Mouse (Mus musculus): ENCODE data around the gene Phf2. TPM values are rescaled to one million over a fixed set of nuclear protein-coding genes. Genes with fewer than 3 reads are reported as not detected.
A peak's percentile ranks its signal among the peaks of the same experiment; 100 is the strongest.
"Not testable (repeated sequence)": the region's sequence is repeated elsewhere in the genome, so short reads cannot be mapped to it uniquely, and the experiment has no call there.

Phf2 gene
- polyA plus RNA-seq, 1 experiment: 11.8 TPM

GRCm38 (mm10) chr13:48810274-48810823 lies 60.6 kb downstream of the Phf2 start:
- Histone ChIP-seq H3K4me1 (ENCODE audit: control insufficient read depth, insufficient read depth, low read length) (no peaks in the 10 kb centered on the region), H3K27ac (ENCODE audit: control insufficient read depth, insufficient read depth, low read depth, low read length, poor library complexity) (no peak overlapping the region), H3K4me3 (replicated peaks; ENCODE audit: control insufficient read depth, low read depth, low read length) (no peak overlapping the region)
- 81% methylated on average over 7 of the region's 7 CpGs for WGBS
- no peak for TF ChIP-seq CTCF (IDR thresholded peaks at IDR 0.05; ENCODE audit: control insufficient read depth, insufficient read depth, low read length)
- TF ChIP-seq POLR2A (IDR thresholded peaks at IDR 0.05; ENCODE audit: borderline replicate concordance, control insufficient read depth, low read depth, low read length): no peak

DNA sequence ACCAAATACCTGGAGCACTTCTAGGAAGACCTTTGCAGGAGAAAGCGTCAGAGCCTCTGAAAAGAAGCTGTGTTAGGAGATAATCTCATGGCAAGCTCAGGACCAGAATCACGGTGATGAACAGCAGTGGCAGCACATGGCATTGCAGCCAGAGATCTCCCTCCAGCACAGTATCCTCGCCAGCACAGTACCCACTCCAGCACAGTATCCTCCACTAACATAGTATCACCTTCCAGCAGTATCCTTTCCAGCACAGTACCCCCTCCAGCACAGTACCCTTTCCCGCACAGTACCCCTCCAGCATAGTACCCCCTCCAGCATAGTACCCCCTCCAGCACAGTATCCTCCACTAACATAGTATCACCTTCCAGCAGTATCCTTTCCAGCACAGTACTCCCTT lies 61.3 kb downstream of the Phf2 start:
- not testable (repeated sequence) for H3K27ac ChIP-seq (ENCODE audit: control insufficient read depth, insufficient read depth, low read depth, low read length, poor library complexity); H3K4me3 ChIP-seq (replicated peaks; ENCODE audit: control insufficient read depth, low read depth, low read length); H3K4me1 ChIP-seq (ENCODE audit: control insufficient read depth, insufficient read depth, low read length)
- WGBS: 85% methylated on average over 4 of the region's 4 CpGs

DNA sequence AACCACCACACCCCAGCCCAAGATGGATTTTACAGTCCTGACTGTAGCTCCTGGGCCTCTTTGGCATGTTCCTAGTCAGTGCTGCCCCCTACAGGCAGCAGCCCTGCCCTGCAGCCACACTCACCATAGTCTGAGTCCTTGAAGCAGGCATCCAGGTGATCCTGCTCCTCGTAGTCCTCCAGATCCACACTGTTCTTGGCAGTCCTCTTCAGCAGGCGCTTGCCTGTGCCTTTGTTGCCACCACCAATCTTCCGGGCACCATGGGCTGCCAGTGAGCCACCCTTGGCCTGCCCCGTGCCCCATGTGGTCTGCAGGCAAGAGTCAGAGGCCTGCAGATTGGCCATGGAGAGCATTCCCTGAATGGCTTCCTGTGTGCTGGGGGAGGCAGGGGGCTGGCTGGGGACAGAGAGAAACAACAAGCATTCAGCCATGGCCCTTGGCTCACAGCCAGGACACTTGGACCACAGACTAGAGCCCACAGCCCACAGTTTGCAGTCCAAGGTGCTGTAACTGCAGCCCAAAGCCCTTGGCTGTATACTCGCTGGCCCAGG lies 63.4 kb downstream of the Phf2 start:
- H3K4me3 ChIP-seq (replicated peaks; ENCODE audit: control insufficient read depth, low read depth, low read length): no peak overlapping the region
- no peak overlapping the region; the same call in 1 of the 2 replicates for H3K27ac ChIP-seq (ENCODE audit: control insufficient read depth, insufficient read depth, low read depth, low read length, poor library complexity)
- WGBS: 82% methylated on average over 5 of the region's 5 CpGs
- H3K4me1 ChIP-seq (ENCODE audit: control insufficient read depth, insufficient read depth, low read length): no peaks in the 10 kb centered on the region
- no peak for TF ChIP-seq POLR2A (IDR thresholded peaks at IDR 0.05; ENCODE audit: borderline replicate concordance, control insufficient read depth, low read depth, low read length)
- peak; percentile 82 for TF ChIP-seq CTCF (IDR thresholded peaks at IDR 0.05; ENCODE audit: control insufficient read depth, insufficient read depth, low read length)

DNA sequence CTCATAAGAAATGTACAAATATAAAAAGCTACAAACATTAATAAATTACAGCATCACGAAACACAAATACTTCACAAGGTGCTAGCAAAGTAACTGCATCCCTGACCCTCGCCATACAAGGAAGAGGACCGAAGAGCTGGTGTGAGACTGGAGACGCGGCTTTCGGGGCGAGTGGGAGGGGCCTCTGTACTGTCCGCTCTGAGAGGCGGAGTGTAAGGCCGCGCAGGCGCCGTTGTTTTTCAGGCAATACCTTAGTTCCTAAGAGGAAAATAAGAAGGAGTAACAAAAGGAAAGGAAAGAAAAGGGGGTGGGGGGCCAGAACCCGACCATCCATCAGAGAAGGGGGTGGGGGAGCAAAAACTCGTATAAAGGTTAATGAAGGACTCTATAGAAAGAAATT lies 68.7 kb downstream of the Phf2 start:
- Histone ChIP-seq H3K27ac (ENCODE audit: control insufficient read depth, insufficient read depth, low read depth, low read length, poor library complexity) (no peak overlapping the region), H3K4me3 (replicated peaks; ENCODE audit: control insufficient read depth, low read depth, low read length) (no peak overlapping the region), H3K4me1 (ENCODE audit: control insufficient read depth, insufficient read depth, low read length) (no peaks in the 10 kb centered on the region)
- TF ChIP-seq POLR2A (IDR thresholded peaks at IDR 0.05; ENCODE audit: borderline replicate concordance, control insufficient read depth, low read depth, low read length) (no peak), CTCF (IDR thresholded peaks at IDR 0.05; ENCODE audit: control insufficient read depth, insufficient read depth, low read length) (no peak)
- WGBS: 86% methylated on average over 15 of the region's 15 CpGs

DNA sequence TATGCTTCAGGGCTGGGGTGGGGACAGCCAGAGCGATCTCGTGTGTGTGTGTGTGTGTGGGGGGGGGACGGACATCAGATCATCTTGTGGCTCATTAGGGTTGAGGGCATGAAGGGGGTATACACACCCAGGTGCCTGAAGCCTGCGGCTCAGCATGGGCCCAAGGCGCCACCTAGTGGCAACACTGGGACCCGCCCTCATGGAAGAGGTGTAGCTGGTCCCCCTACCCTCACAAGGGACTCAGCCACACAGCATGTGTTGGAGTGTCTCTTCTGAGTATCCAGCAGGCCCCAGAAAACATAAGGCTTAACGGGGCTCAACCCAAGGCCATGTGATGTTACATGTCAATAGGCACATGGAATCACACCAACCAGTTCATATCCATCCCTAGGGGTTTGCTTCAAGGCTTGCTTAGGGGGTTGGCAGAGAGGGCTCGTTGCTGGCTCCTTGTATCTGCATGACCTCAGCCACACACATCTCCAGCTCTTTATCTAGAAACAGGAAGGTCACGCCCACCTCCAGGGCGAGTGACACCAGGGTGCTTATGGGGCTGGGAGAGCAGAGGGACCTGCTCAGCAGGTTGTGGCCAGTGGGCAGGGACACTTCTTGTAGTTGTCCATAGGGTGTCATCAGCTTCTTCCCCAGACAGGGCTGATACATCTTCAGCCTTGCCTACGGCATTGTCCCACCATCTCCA lies 69.9 kb downstream of the Phf2 start:
- no peaks in the 10 kb centered on the region for H3K4me1 ChIP-seq (ENCODE audit: control insufficient read depth, insufficient read depth, low read length)
- TF ChIP-seq POLR2A (IDR thresholded peaks at IDR 0.05; ENCODE audit: borderline replicate concordance, control insufficient read depth, low read depth, low read length): no peak
- peak; percentile 77 for TF ChIP-seq CTCF (IDR thresholded peaks at IDR 0.05; ENCODE audit: control insufficient read depth, insufficient read depth, low read length)
- H3K4me3 ChIP-seq (replicated peaks; ENCODE audit: control insufficient read depth, low read depth, low read length): no peak overlapping the region
- H3K27ac ChIP-seq (ENCODE audit: control insufficient read depth, insufficient read depth, low read depth, low read length, poor library complexity): no peak overlapping the region
- WGBS: 42% methylated on average over 11 of the region's 11 CpGs

DNA sequence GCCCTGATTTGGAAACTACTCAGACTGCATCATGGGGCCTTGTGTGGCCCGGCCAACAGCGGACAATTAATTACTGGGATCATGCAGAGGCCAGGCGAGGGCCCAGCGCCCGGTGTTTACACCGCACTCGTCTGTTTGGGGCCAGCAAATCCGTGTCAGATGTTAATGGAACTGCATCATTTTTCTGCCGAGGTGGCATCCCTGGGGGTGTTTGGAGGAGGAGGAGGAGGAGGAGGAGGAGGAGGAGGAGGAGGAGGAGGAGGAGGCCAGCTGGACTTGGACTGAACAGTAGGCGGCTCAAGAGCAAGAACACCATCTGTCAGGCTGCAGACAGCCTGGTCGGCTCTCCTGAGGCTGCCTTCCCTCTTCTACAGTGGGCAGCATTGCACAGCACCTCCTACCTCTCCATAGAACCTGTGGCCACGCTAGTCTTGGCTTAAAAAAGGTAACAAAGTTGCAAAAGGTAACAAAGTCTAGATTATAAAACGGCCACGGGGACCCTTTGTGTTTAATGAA lies 72.6 kb downstream of the Phf2 start:
- H3K27ac ChIP-seq (ENCODE audit: control insufficient read depth, insufficient read depth, low read depth, low read length, poor library complexity): no peak overlapping the region
- no peak overlapping the region for H3K4me3 ChIP-seq (replicated peaks; ENCODE audit: control insufficient read depth, low read depth, low read length)
- TF ChIP-seq CTCF (IDR thresholded peaks at IDR 0.05; ENCODE audit: control insufficient read depth, insufficient read depth, low read length) (no peak), POLR2A (IDR thresholded peaks at IDR 0.05; ENCODE audit: borderline replicate concordance, control insufficient read depth, low read depth, low read length) (no peak)
- H3K4me1 ChIP-seq (ENCODE audit: control insufficient read depth, insufficient read depth, low read length): no peaks in the 10 kb centered on the region
- WGBS: 76% methylated on average over 14 of the region's 14 CpGs

GRCm38 (mm10) chr13:48796906-48797305 lies 74.0 kb downstream of the Phf2 start:
- WGBS: 73% methylated on average over 11 of the region's 11 CpGs
- Histone ChIP-seq H3K4me1 (ENCODE audit: control insufficient read depth, insufficient read depth, low read length) (no peaks in the 10 kb centered on the region), H3K4me3 (replicated peaks; ENCODE audit: control insufficient read depth, low read depth, low read length) (no peak overlapping the region), H3K27ac (ENCODE audit: control insufficient read depth, insufficient read depth, low read depth, low read length, poor library complexity) (no peak overlapping the region)
- TF ChIP-seq CTCF (IDR thresholded peaks at IDR 0.05; ENCODE audit: control insufficient read depth, insufficient read depth, low read length): no peak
- no peak for TF ChIP-seq POLR2A (IDR thresholded peaks at IDR 0.05; ENCODE audit: borderline replicate concordance, control insufficient read depth, low read depth, low read length)

DNA sequence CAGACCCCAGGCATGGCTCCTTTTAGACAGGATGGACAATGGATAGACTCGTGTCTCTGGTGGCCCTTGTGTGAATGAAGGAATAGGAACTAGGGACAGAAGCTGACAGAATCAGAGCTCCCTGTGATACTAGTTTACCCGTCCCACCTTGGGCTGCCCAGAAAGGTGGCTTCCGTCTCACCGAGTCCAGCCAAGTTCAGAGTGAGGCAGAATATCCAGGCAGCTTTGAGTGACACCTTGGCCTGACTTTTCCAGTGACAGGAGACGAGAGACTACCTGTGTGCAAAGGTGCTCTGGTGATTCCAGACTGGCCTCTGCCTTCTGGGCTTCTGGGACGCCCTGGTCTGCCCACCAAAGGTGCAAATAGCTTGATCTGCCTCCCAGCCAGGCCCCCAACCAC lies 75.2 kb downstream of the Phf2 start:
- no peak overlapping the region for H3K27ac ChIP-seq (ENCODE audit: control insufficient read depth, insufficient read depth, low read depth, low read length, poor library complexity)
- WGBS: 77% methylated on average over 6 of the region's 6 CpGs
- no peaks in the 10 kb centered on the region for H3K4me1 ChIP-seq (ENCODE audit: control insufficient read depth, insufficient read depth, low read length)
- H3K4me3 ChIP-seq (replicated peaks; ENCODE audit: control insufficient read depth, low read depth, low read length): no peak overlapping the region
- TF ChIP-seq CTCF (IDR thresholded peaks at IDR 0.05; ENCODE audit: control insufficient read depth, insufficient read depth, low read length) (no peak), POLR2A (IDR thresholded peaks at IDR 0.05; ENCODE audit: borderline replicate concordance, control insufficient read depth, low read depth, low read length) (no peak)

Measured in bone marrow, adult 2 months (tissue).